ENCODE assay signal across 8 mouse cellular contexts in the genomic region with DNA sequence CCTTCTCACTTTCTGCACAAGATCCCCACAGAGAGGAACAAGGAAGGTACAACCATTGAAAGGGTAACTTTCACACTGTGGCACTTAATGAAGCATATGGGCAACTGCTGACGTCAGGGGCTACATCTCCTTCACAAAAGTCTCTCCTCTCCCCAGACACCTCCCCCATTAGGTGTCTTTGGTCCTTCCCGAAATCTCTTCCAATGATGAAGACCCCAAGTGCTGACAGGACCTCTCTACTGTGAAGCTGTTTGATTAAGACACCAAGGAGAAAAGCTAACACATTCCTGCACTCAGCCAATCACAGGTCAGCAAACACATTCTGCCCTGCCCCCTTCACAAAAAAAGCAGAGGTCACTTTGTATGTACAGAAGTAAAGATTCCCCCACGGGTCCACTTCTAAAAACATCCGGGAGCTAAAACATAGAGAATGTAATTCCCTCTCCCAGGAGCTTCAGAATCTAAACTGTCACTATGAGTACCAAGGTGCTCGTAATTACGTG.
A peak's percentile ranks its signal among the peaks of the same experiment; 100 is the strongest.
DNase-seq lines count a peak whose midpoint lies in the region; ATAC-seq and TF ChIP-seq lines count a peak whose summit lies in the region.

No protein-coding gene starts in this region.

- peak overlapping the region; percentile 99 for H3K4me2 ChIP-seq in lung, embryonic 14.5 days
- H3K4me2 ChIP-seq in forebrain, embryonic 11.5 days (ENCODE audit: low read depth, low read length, severe bottlenecking): peak overlapping the region; percentile 98
- H3K4me2 ChIP-seq in limb, embryonic 12.5 days: peak overlapping the region; percentile 99
- peak overlapping the region; percentile 98 for H3K4me2 ChIP-seq in stomach, embryonic 15.5 days

- 6% methylated on average over 6 of the region's 6 CpGs for WGBS in lung, embryonic 14.5 days
- WGBS in forebrain, embryonic 11.5 days: 4% methylated on average over 6 of the region's 6 CpGs
- 7% methylated on average over 6 of the region's 6 CpGs for WGBS in limb, embryonic 12.5 days
- WGBS in stomach, embryonic 15.5 days: 9% methylated on average over 6 of the region's 6 CpGs

- 0 out of 2 replicates have a peak, but pooled peaks cover 2% of the 10 kb centered on the region for H3K4me1 ChIP-seq in lung, embryonic 14.5 days (ENCODE audit: insufficient read depth)
- peaks cover 8% of the 10 kb centered on the region; the same call in 1 of the 2 replicates for H3K4me1 ChIP-seq in forebrain, embryonic 11.5 days (replicated peaks; ENCODE audit: control insufficient read depth, insufficient read depth, low read length)
- H3K4me1 ChIP-seq in limb, embryonic 12.5 days (replicated peaks): peaks cover 23% of the 10 kb centered on the region
- no peaks in the 10 kb centered on the region for H3K4me1 ChIP-seq in stomach, embryonic 15.5 days

- no peak overlapping the region for H3K9ac ChIP-seq in lung, embryonic 14.5 days
- no peak overlapping the region; the same call in 1 of the 2 replicates for H3K9ac ChIP-seq in forebrain, embryonic 11.5 days (ENCODE audit: low read length)
- peak overlapping the region; percentile 83; the same call in 1 of the 2 replicates for H3K9ac ChIP-seq in limb, embryonic 12.5 days (replicated peaks)
- H3K9ac ChIP-seq in stomach, embryonic 15.5 days: no peak overlapping the region

- ATAC-seq in lung, embryonic 14.5 days (ENCODE audit: insufficient read depth): no peak
- ATAC-seq in forebrain, embryonic 11.5 days (replicated peaks; ENCODE audit: low FRiP score): no peak
- ATAC-seq in limb, embryonic 12.5 days (ENCODE audit: insufficient number of reproducible peaks, insufficient read depth, low FRiP score, low TSS enrichment, low read depth): no peak
- no peak for ATAC-seq in stomach, embryonic 15.5 days (ENCODE audit: insufficient read depth, low FRiP score, low read depth)
- ATAC-seq in megakaryocyte-erythroid progenitor cell, adult 5-6 weeks (replicated peaks; ENCODE audit: low FRiP score, low TSS enrichment, poor library complexity, severe bottlenecking): no peak

- peak; percentile 17 for DNase-seq in lung, embryonic 14.5 days
- no peak for DNase-seq in lung, postnatal 10 days
- DNase-seq in forebrain, embryonic 11.5 days (ENCODE audit: low spot score): no peak
- no peak for DNase-seq in cerebellum, postnatal 4 days (ENCODE audit: low spot score in 2 of 2)
- DNase-seq in spleen, adult 18-20 months: no peak

- H3K4me3 ChIP-seq in lung, embryonic 14.5 days (ENCODE audit: low read depth, low read length): peak overlapping the region; percentile 80
- H3K4me3 ChIP-seq in forebrain, embryonic 11.5 days (ENCODE audit: low read depth, low read length): peak overlapping the region; percentile 74
- peak overlapping the region; percentile 86 for H3K4me3 ChIP-seq in limb, embryonic 12.5 days (replicated peaks)
- H3K4me3 ChIP-seq in stomach, embryonic 15.5 days (replicated peaks): peak overlapping the region; percentile 87

- H3K27me3 ChIP-seq in lung, embryonic 14.5 days (ENCODE audit: insufficient read depth, low read length): peaks cover 16% of the 10 kb centered on the region; the same call in 1 of the 2 replicates
- H3K27me3 ChIP-seq in forebrain, embryonic 11.5 days (ENCODE audit: control insufficient read depth, insufficient read depth, low read length): peaks cover 13% of the 10 kb centered on the region; the same call in 1 of the 2 replicates
- 0 out of 2 replicates have a peak, but pooled peaks cover 5% of the 10 kb centered on the region for H3K27me3 ChIP-seq in limb, embryonic 12.5 days
- no peaks in the 10 kb centered on the region for H3K27me3 ChIP-seq in stomach, embryonic 15.5 days (replicated peaks)

- H3K9me3 ChIP-seq in lung, embryonic 14.5 days (ENCODE audit: low read depth, low read length): no peaks in the 10 kb centered on the region
- no peaks in the 10 kb centered on the region for H3K9me3 ChIP-seq in forebrain, embryonic 11.5 days (ENCODE audit: control insufficient read depth, low read length)
- no peaks in the 10 kb centered on the region for H3K9me3 ChIP-seq in limb, embryonic 12.5 days
- H3K9me3 ChIP-seq in stomach, embryonic 15.5 days: no peaks in the 10 kb centered on the region

- TF ChIP-seq CTCF in lung, embryonic 14.5 days (IDR thresholded peaks at IDR 0.05; ENCODE audit: low read depth): no peak

- H3K36me3 ChIP-seq in lung, embryonic 14.5 days (ENCODE audit: insufficient read depth): no peaks in the 10 kb centered on the region
- H3K36me3 ChIP-seq in forebrain, embryonic 11.5 days (ENCODE audit: control insufficient read depth, insufficient read depth, low read length): no peaks in the 10 kb centered on the region
- no peaks in the 10 kb centered on the region for H3K36me3 ChIP-seq in limb, embryonic 12.5 days
- no peaks in the 10 kb centered on the region for H3K36me3 ChIP-seq in stomach, embryonic 15.5 days

- H3K27ac ChIP-seq in lung, embryonic 14.5 days (ENCODE audit: low read depth): no peak overlapping the region
- no peak overlapping the region for H3K27ac ChIP-seq in forebrain, embryonic 11.5 days (ENCODE audit: low read depth, low read length)
- H3K27ac ChIP-seq in limb, embryonic 12.5 days: no peak overlapping the region
- H3K27ac ChIP-seq in stomach, embryonic 15.5 days: no peak overlapping the region
